Mouse (Mus musculus): ENCODE data around the gene Notch4.
A peak's percentile ranks its signal among the peaks of the same experiment; 100 is the strongest.

Gene Notch4

GRCm38 (mm10) chr17:34593752-34594525, 29.9 kb downstream of the Notch4 start:
- no peak for DNase-seq (ENCODE audit: low spot score)

- DNase-seq (ENCODE audit: low spot score) = no peak
These were observed 32.0 kb downstream of the Notch4 start for GRCm38 (mm10) chr17:34596098-34596497.

- no peak for DNase-seq (ENCODE audit: low spot score)
These were observed 33.6 kb downstream of the Notch4 start, which contains the start of gene Ager for GRCm38 (mm10) chr17:34597566-34598095. TSS of gene Ager (plus strand) at chr17:34597862.

GRCm38 (mm10) chr17:34599891-34600290, 35.8 kb downstream of the Notch4 start:
- DNase-seq (ENCODE audit: low spot score) = no peak

- DNase-seq (ENCODE audit: low spot score) = no peak
These were observed 37.7 kb downstream of the Notch4 start for GRCm38 (mm10) chr17:34601796-34602195.

- DNase-seq (ENCODE audit: low spot score) = peak; percentile 100
These were observed 39.5 kb downstream of the Notch4 start, which contains the start of gene Rnf5 for GRCm38 (mm10) chr17:34603375-34604060. TSS of gene Rnf5 (minus strand) at chr17:34603690.

- peak; percentile 100 for DNase-seq (ENCODE audit: low spot score)
These were observed 40.0 kb downstream of the Notch4 start, which contains the start of gene Agpat1 for GRCm38 (mm10) chr17:34604061-34604508. TSS of gene Agpat1 (plus strand) at chr17:34604262.

GRCm38 (mm10) chr17:34604511-34605237, 40.6 kb downstream of the Notch4 start:
- peak; percentile 93 for DNase-seq (ENCODE audit: low spot score)

GRCm38 (mm10) chr17:34605609-34606008, 41.5 kb downstream of the Notch4 start:
- DNase-seq (ENCODE audit: low spot score) = peak; percentile 95

GRCm38 (mm10) chr17:34606186-34607039, 42.3 kb downstream of the Notch4 start:
- peak; percentile 63 for DNase-seq (ENCODE audit: low spot score)

GRCm38 (mm10) chr17:34607997-34608396, 43.9 kb downstream of the Notch4 start:
- DNase-seq (ENCODE audit: low spot score) = no peak

- DNase-seq (ENCODE audit: low spot score) = no peak
These were observed 47.0 kb downstream of the Notch4 start for GRCm38 (mm10) chr17:34611050-34611449.

- no peak for DNase-seq (ENCODE audit: low spot score)
These were observed 49.1 kb downstream of the Notch4 start for GRCm38 (mm10) chr17:34613054-34613645.

- no peak for DNase-seq (ENCODE audit: low spot score)
These were observed 49.8 kb downstream of the Notch4 start for GRCm38 (mm10) chr17:34613830-34614229.

- no peak for DNase-seq (ENCODE audit: low spot score)
These were observed 51.8 kb downstream of the Notch4 start, which contains the start of gene Egfl8 for GRCm38 (mm10) chr17:34615871-34616270. TSS of gene Egfl8 (minus strand) at chr17:34615971.

GRCm38 (mm10) chr17:34618999-34619398, 54.9 kb downstream of the Notch4 start:
- peak; percentile 85 for DNase-seq (ENCODE audit: low spot score)

- no peak for DNase-seq (ENCODE audit: low spot score)
These were observed 56.9 kb downstream of the Notch4 start for GRCm38 (mm10) chr17:34621006-34621405.

- no peak for DNase-seq (ENCODE audit: low spot score)
These were observed 59.1 kb downstream of the Notch4 start for GRCm38 (mm10) chr17:34623161-34623560.

GRCm38 (mm10) chr17:34624981-34625380, 60.9 kb downstream of the Notch4 start:
- DNase-seq (ENCODE audit: low spot score) = no peak

GRCm38 (mm10) chr17:34626062-34626772, 62.1 kb downstream of the Notch4 start:
- no peak for DNase-seq (ENCODE audit: low spot score)

Measured in adipocyte (in vitro differentiated cells).